Mouse (Mus musculus): ENCODE results near the gene Las1l. TPM values are rescaled to one million over a fixed set of nuclear protein-coding genes. Genes with fewer than 3 reads are reported as not detected.

Gene Las1l
- polyA plus RNA-seq, 1 experiment = 84.0 TPM

- TF ChIP-seq CTCF (IDR thresholded peaks at IDR 0.05; ENCODE audit: borderline replicate concordance, extremely low read depth, insufficient read depth, insufficient read length) = no peak
- TF ChIP-seq POLR2A (IDR thresholded peaks at IDR 0.05; ENCODE audit: borderline replicate concordance, extremely low read depth, insufficient read depth, insufficient read length, poor library complexity, severe bottlenecking) = no peak
- no peak for DNase-seq (ENCODE audit: low read depth)
These were observed 8.6 kb downstream of the Las1l start for GRCm38 (mm10) chrX:95948135-95948534.

- TF ChIP-seq POLR2A (IDR thresholded peaks at IDR 0.05; ENCODE audit: borderline replicate concordance, extremely low read depth, insufficient read depth, insufficient read length, poor library complexity, severe bottlenecking) = no peak
- no peak for TF ChIP-seq CTCF (IDR thresholded peaks at IDR 0.05; ENCODE audit: borderline replicate concordance, extremely low read depth, insufficient read depth, insufficient read length)
- DNase-seq (ENCODE audit: low read depth) = no peak
These were observed 11.3 kb downstream of the Las1l start for GRCm38 (mm10) chrX:95945496-95945895.

GRCm38 (mm10) chrX:95935481-95935880 lies 21.3 kb downstream of the Las1l start:
- no peak for DNase-seq (ENCODE audit: low read depth)
- TF ChIP-seq CTCF (IDR thresholded peaks at IDR 0.05; ENCODE audit: borderline replicate concordance, extremely low read depth, insufficient read depth, insufficient read length) = no peak
- TF ChIP-seq POLR2A (IDR thresholded peaks at IDR 0.05; ENCODE audit: borderline replicate concordance, extremely low read depth, insufficient read depth, insufficient read length, poor library complexity, severe bottlenecking) = no peak

- DNase-seq (ENCODE audit: low read depth) = no peak
- TF ChIP-seq CTCF (IDR thresholded peaks at IDR 0.05; ENCODE audit: borderline replicate concordance, extremely low read depth, insufficient read depth, insufficient read length) = no peak
- TF ChIP-seq POLR2A (IDR thresholded peaks at IDR 0.05; ENCODE audit: borderline replicate concordance, extremely low read depth, insufficient read depth, insufficient read length, poor library complexity, severe bottlenecking) = no peak
These were observed 54.0 kb downstream of the Las1l start for GRCm38 (mm10) chrX:95902716-95903115.

Other genes with a start within 250 kb of the Las1l start
- 2.0 and 2.9 TPM in 2 replicates for gene Zc3h12b, start 245.3 kb downstream of the Las1l start, polyA plus RNA-seq (2012; rRNA removed)
- gene Msn, start 139.1 kb upstream of the Las1l start, polyA plus RNA-seq (2012; rRNA removed) = 37.3 and 43.5 TPM in 2 replicates

Data from brain, embryonic 14.5 days (tissue).